Mouse (Mus musculus) intestine, embryonic 15.5 days (tissue): ENCODE results near the gene Spast. TPM values are rescaled to one million over a fixed set of nuclear protein-coding genes. Genes with fewer than 3 reads are reported as not detected.

ENCODE experiments used
- ATAC-seq: fragments of 200-750 bp; cut with Nextera tagmentation; 2 replicates; pipeline ENCODE4 v1.8.0; 2017; ENCODE audit warnings: moderate TSS enrichment, moderate library complexity
- H3K27ac ChIP-seq: fragments of 300-500 bp; sonication (generic); 2 replicates; pipeline ENCODE4 v1.5.1; 2015; ENCODE audit warnings: mild to moderate bottlenecking, inconsistent platforms
- H3K27me3 ChIP-seq: fragments of 300-500 bp; sonication (generic); replicated peaks from 2 replicates; pipeline ENCODE4 v1.6.1; 2015; ENCODE audit warnings: inconsistent platforms
- H3K36me3 ChIP-seq: fragments of 300-500 bp; sonication (generic); 2 replicates; pipeline ENCODE4 v1.6.1; 2015; ENCODE audit warnings: inconsistent platforms
- H3K4me1 ChIP-seq: fragments of 300-500 bp; sonication (generic); replicated peaks from 2 replicates; pipeline ENCODE4 v1.6.1; 2015; ENCODE audit warnings: inconsistent platforms
- H3K4me2 ChIP-seq: fragments of 300-500 bp; sonication (generic); replicated peaks from 2 replicates; pipeline ENCODE4 v1.6.1; 2015; ENCODE audit warnings: mild to moderate bottlenecking, inconsistent platforms
- H3K4me3 ChIP-seq: fragments of 300-500 bp; sonication (generic); replicated peaks from 2 replicates; pipeline ENCODE4 v1.5.1; 2015; ENCODE audit warnings: inconsistent platforms
- H3K9ac ChIP-seq: fragments of 300-500 bp; sonication (generic); 2 replicates; pipeline ENCODE4 v1.6.1; 2015; ENCODE audit warnings: inconsistent platforms
- H3K9me3 ChIP-seq: fragments of 300-500 bp; sonication (generic); 2 replicates; pipeline ENCODE4 v1.6.1; 2016; ENCODE audit warnings: inconsistent platforms
- WGBS: fragments of 180-500 bp; shearing (Covaris S2); methylation state at CpG from one replicate; pipeline ENCODE4 v1.1.7; 2015; 5-methylcytosine and 5-hydroxymethylcytosine counted together
- polyA plus RNA-seq: library from polyadenylated mRNA; unstranded; fragments of >200 nt; fragmentation: Nextera tagmentation; extraction: Ambion mirVana; gene quantifications from 2 replicates; pipeline ENCODE4 v1.2.1, GENCODE M21; 2015

The Spast gene
- polyA plus RNA-seq, 1 experiment from 2014 or later: 15.0 TPM

DNA sequence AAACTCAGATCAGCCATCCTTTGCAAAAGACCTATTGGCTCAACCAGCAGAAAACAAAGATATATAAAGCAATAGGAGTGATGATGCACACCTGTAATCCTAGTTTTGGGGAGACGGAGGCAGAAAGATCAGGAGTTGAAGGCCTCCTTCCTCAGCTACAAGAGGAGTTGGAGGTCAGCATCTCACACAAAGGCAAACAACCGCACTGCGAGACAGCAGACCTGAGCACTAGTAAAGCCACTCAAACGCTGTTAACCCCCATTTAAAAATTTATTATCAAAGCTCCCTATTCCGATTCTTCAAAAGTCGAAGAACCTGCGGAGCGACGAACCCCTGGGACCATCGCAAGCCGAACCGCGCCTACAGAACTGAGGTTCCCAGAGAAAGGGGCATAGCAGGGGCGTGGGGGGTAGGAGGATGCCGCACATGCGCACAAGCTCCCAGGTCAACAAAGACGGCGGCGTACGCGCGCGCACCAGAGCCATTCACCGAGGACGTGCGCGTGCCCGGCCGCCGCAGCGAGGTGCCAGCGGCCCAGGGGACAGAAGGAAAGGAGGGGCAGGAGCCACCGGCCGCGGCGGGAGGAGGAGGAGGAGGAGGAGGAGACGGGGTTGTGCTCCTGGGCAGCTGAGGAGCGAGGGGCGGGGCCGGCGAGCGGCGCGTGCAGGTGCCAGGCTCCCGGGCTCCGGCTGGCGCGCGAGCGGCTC lies 409 bp upstream of the Spast start:
- ATAC-seq: peak; percentile 98
- peak overlapping the region; percentile 98 for H3K27ac ChIP-seq
- H3K9me3 ChIP-seq: no peaks in the 10 kb centered on the region
- peak overlapping the region; percentile 97 for H3K9ac ChIP-seq
- peak overlapping the region; percentile 99 for H3K4me3 ChIP-seq
- H3K4me2 ChIP-seq: peak overlapping the region; percentile 73
- under 1% methylated on average over 43 of the region's 50 CpGs for WGBS
- H3K4me1 ChIP-seq: peaks cover 16% of the 10 kb centered on the region; the same call in 1 of the 2 replicates
- H3K36me3 ChIP-seq: no peaks in the 10 kb centered on the region
- no peaks in the 10 kb centered on the region for H3K27me3 ChIP-seq

DNA sequence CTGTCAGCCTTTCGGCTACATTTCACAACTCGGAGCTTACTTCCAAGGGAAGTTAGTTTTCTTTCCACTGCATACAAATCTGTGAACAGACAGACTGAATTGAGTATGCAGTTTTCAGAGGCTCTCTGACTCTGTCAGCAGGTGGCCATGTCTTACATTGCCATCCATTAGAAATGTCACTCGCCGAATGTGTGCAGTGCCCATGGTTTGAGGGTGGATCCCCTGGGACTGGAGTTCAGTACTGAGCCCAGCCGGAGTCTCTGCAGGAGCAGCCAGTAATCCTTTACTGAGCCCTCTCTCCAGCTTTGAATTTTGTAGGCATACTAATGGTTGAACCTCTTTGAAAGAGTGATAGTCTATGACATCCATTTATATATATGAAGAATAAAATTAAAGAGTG lies 2.4 kb downstream of the Spast start:
- no peaks in the 10 kb centered on the region for H3K9me3 ChIP-seq
- no peaks in the 10 kb centered on the region for H3K36me3 ChIP-seq
- 66% methylated on average over 5 of the region's 5 CpGs for WGBS
- peaks cover 16% of the 10 kb centered on the region; the same call in 1 of the 2 replicates for H3K4me1 ChIP-seq
- no peaks in the 10 kb centered on the region for H3K27me3 ChIP-seq
- H3K9ac ChIP-seq: no peak overlapping the region
- no peak overlapping the region for H3K27ac ChIP-seq
- no peak overlapping the region for H3K4me3 ChIP-seq
- ATAC-seq: no peak
- peak overlapping the region; percentile 73 for H3K4me2 ChIP-seq

DNA sequence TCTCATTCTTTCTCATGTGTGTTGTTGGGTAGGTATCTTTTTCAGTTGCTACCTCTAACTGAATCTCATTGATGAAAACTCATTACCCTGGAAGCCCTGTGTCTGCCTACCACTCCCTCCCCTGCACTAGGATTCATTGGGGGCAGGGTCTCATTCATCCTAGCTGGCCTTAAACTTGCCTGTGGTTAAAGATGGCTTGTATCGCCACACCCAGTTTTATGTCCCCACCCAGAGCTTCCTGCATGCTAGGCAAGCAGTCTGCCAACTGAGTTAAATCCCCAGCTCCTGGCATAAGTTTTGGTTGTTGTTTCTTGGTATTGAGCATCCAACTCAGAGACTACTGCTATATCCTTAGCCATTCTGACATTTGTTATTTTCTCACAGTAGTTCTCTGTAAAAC lies 24.8 kb downstream of the Spast start:
- WGBS: 88% methylated on average over 1 of the region's 1 CpGs
- Histone ChIP-seq H3K4me2 (no peak overlapping the region), H3K4me1 (no peaks in the 10 kb centered on the region), H3K9ac (no peak overlapping the region), H3K36me3 (peaks cover 4% of the 10 kb centered on the region; the same call in 1 of the 2 replicates), H3K4me3 (no peak overlapping the region), H3K27me3 (no peaks in the 10 kb centered on the region), H3K9me3 (no peaks in the 10 kb centered on the region), H3K27ac (no peak overlapping the region)
- ATAC-seq: no peak

DNA sequence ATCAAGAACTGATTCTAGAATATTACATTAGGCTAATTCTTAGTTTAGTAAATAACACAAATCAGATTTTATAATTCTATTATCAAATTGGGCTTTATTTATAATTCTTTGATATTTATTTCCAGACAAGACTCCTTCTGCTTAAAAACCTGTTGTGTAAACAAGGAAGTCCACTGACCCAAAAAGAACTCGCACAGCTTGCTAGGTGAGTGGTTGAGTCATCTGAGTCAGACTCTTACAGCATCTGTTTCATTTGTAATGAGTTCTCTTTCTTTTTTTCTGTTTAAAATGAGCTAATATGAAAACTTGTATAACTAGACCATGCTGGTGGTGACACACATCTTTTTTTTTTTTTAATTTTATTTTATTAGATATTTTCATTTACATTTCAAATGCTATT lies 38.1 kb downstream of the Spast start:
- H3K4me3 ChIP-seq: no peak overlapping the region
- WGBS: 71% methylated on average over 1 of the region's 1 CpGs
- H3K4me1 ChIP-seq: no peaks in the 10 kb centered on the region
- ATAC-seq: no peak
- peaks cover 22% of the 10 kb centered on the region for H3K36me3 ChIP-seq
- no peak overlapping the region for H3K4me2 ChIP-seq
- no peaks in the 10 kb centered on the region for H3K9me3 ChIP-seq
- no peak overlapping the region for H3K9ac ChIP-seq
- no peaks in the 10 kb centered on the region for H3K27me3 ChIP-seq
- no peak overlapping the region for H3K27ac ChIP-seq

DNA sequence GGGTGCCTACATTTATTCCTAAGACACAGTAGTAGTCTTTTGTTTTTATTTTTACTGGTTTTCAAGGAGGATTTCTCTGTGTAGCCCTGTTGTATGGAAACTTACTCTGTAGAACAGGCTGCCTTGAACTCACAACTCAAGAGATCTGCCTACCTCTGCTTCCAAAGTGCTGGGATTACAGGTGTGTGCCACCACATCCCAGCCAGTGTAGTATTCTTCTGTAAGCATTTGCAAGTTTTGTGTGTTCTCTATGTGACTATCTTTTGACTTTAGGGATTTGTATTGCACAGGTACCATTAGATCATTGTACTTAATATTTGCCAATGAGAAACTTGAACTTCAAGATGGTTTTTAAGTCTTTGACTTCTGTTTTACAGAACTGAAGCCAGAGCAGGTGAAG lies 47.9 kb downstream of the Spast start:
- H3K36me3 ChIP-seq: peaks cover 14% of the 10 kb centered on the region

DNA sequence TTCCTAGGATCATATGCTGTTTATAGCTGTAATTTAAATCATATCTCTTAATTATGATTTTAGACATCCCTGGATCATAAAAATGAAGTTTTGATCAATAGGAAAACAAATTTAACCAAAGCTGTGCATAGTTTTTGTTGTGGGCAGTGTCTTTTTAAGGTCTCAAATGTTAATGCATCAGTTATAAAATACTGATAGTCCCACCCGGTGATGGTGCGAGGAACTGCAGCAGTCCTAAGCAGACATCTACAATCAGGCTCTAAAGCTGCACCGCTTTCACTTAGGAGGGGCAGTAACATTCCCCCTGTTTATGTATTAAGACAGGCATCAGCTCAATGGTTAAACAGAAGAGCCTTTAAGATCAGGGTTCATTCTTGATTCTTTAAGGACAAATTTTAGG lies 51.1 kb downstream of the Spast start:
- H3K9me3 ChIP-seq: no peaks in the 10 kb centered on the region
- H3K36me3 ChIP-seq: peaks cover 8% of the 10 kb centered on the region
- no peak overlapping the region for H3K4me3 ChIP-seq
- no peak for ATAC-seq
- no peaks in the 10 kb centered on the region for H3K27me3 ChIP-seq
- no peaks in the 10 kb centered on the region for H3K4me1 ChIP-seq
- H3K9ac ChIP-seq: no peak overlapping the region
- H3K4me2 ChIP-seq: no peak overlapping the region
- H3K27ac ChIP-seq: no peak overlapping the region
- 77% methylated on average over 3 of the region's 3 CpGs for WGBS

More for the DNA sequence above, 47.9 kb downstream of the Spast start:
- H3K4me1 ChIP-seq: no peaks in the 10 kb centered on the region
- H3K9me3 ChIP-seq: no peaks in the 10 kb centered on the region
- no peak overlapping the region for H3K4me3 ChIP-seq
- no peak for ATAC-seq
- no peak overlapping the region for H3K9ac ChIP-seq
- H3K4me2 ChIP-seq: no peak overlapping the region
- no peaks in the 10 kb centered on the region for H3K27me3 ChIP-seq
- H3K27ac ChIP-seq: no peak overlapping the region

DNA sequence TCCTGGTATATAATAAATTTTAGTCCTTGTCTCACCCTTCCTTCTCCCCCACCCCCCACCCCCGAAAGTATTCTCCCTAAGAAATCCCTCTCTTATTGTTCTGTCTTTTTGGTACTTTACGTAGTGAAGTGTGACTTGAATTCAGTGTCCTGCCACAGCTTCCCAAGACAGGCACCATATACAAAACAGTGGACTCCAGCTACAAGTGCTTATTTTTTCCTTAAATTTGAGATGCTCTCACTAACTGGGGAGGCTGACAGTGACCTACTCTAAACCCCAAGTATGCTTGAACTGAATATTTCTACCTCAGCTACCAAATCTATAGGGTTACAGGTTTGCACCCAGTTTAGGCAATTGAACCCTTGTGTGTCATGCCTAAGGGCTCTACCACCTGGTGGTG lies 55.6 kb downstream of the Spast start:
- WGBS: 84% methylated on average over 2 of the region's 2 CpGs
- H3K9ac ChIP-seq: no peak overlapping the region
- peak overlapping the region; percentile 59 for H3K4me2 ChIP-seq
- no peaks in the 10 kb centered on the region for H3K9me3 ChIP-seq
- no peak for ATAC-seq
- peak overlapping the region; percentile 46; the same call in 1 of the 2 replicates for H3K27ac ChIP-seq
- H3K36me3 ChIP-seq: no peaks in the 10 kb centered on the region
- H3K4me3 ChIP-seq: peak overlapping the region; percentile 83; the same call in 1 of the 2 replicates
- no peaks in the 10 kb centered on the region for H3K27me3 ChIP-seq
- 0 out of 2 replicates have a peak, but pooled peaks cover 4% of the 10 kb centered on the region for H3K4me1 ChIP-seq

DNA sequence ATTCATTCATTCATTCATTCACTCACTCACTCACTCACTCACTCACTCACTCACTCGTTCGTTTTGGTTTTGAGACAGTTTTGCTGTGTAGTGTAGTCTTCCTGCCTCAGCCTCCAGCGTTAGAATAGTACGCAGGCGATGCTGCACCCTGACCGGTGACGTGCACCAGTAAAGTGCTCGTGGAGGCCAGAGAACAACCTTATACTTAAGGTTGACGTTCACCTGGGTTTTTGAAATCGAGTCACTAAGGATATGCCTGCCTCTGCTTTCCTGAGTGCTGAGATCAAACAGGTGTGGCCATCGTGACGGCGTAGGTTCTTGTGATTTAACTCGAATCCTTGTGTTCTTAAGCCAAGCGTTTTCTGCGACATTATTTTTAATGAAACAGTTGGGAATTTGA lies 56.1 kb downstream of the Spast start:
- Histone ChIP-seq H3K4me2 (peak overlapping the region; percentile 59), H3K9ac (peak overlapping the region; percentile 11; the same call in 1 of the 2 replicates), H3K4me3 (peak overlapping the region; percentile 83), H3K27me3 (no peaks in the 10 kb centered on the region), H3K9me3 (no peaks in the 10 kb centered on the region), H3K4me1 (0 out of 2 replicates have a peak, but pooled peaks cover 4% of the 10 kb centered on the region), H3K27ac (peak overlapping the region; percentile 46), H3K36me3 (no peaks in the 10 kb centered on the region)
- peak; percentile 74 for ATAC-seq
- WGBS: 21% methylated on average over 16 of the region's 16 CpGs

DNA sequence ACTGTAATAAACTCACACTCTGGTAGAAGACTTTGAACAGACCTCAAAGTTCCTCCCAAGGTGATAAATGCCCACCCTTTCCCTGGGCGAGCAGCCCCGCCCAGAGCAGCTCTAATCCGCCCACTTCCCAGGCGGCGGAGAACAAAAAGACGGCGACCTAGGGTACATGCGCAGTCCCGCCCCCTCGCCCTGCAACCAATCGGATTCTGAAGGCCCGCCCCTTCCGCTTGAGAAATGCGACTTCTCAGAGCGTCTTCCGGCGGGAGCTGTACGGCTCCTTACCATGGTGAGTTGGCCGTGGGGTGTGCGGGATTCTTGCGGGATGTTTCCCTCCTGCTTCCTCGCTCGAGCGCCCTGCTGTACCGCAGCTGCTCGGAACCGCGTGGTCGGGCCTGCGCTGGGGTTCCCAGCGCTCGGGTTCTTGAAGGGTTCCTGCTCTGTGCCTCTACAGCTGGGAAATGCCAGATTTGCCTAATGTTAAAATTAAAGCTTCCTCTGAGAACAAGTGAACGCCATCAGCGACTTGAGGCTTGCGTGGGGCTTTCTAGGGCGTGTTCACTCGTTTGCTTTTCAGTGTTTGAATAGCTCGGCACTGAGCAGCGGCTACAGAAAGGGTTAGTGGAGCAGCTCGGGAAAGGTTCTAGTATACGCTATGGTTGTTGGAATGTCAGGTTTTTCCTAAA lies 56.7 kb downstream of the Spast start, which contains the start of gene Slc30a6:
TSS of gene Slc30a6 (plus strand) at position 226 of the 683 bp plus-strand sequence.
- Histone ChIP-seq H3K4me3 (peak within 1 kb of the TSS; percentile 83), H3K9me3 (no peaks in the 10 kb centered on the region), H3K4me2 (peak within 1 kb of the TSS; percentile 59), H3K27me3 (no peaks in the 10 kb centered on the region), H3K36me3 (no peaks in the 10 kb centered on the region), H3K27ac (peak within 1 kb of the TSS; percentile 92), H3K9ac (peak within 1 kb of the TSS; percentile 97), H3K4me1 (0 out of 2 replicates have a peak, but pooled peaks cover 4% of the 10 kb centered on the region)
- WGBS: under 1% methylated on average over 41 of the region's 41 CpGs
- ATAC-seq: peak; percentile 100

DNA sequence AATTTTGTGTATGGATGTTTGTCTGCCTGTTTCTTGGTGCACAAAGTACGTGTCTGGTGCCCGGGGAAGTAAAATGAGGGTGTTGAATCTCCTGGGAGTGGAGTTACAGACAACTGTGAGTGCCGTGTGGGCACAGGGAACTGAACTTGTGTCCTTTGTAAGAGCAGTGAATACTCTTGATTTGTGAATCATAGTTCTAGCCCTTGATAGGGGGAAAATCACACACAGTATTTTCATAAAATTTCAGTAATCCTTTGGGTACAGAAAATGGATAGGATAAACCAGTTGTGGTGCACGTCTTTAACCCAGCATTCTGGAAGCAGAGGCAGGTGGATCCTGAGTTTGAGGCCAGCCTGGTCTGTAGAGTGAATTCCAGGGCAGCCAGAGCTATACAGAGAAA lies 58.0 kb downstream of the Spast start:
- Histone ChIP-seq H3K9me3 (no peaks in the 10 kb centered on the region), H3K4me3 (peak overlapping the region; percentile 83), H3K36me3 (no peaks in the 10 kb centered on the region), H3K27me3 (no peaks in the 10 kb centered on the region), H3K9ac (0 out of 2 replicates have a peak overlapping the region, but pooled peaks have one; percentile 97), H3K4me1 (0 out of 2 replicates have a peak, but pooled peaks cover 4% of the 10 kb centered on the region), H3K27ac (no peak overlapping the region), H3K4me2 (peak overlapping the region; percentile 59)
- 78% methylated on average over 4 of the region's 4 CpGs for WGBS
- ATAC-seq: no peak

DNA sequence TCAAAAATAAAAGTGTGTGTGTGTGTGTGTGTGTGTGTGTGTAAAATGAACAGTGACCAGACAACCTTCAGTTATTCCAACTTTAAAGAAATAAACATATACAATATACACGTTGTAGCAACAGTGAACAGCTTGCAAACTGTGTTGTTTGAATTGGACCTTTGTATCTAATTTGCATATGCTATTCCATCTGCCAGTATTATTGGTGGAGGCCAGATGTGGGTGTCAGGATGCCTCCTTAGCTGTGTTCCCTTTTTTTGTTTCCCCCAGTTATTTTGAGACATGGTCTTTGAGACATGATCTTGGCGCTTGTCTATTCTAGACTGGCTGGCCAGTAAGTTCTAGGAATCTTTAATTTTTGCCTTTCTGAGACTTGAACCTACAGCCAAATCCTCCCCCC lies 58.4 kb downstream of the Spast start:
- Histone ChIP-seq H3K4me3 (no peak overlapping the region), H3K27ac (no peak overlapping the region), H3K9ac (no peak overlapping the region), H3K36me3 (no peaks in the 10 kb centered on the region), H3K27me3 (no peaks in the 10 kb centered on the region), H3K4me1 (0 out of 2 replicates have a peak, but pooled peaks cover 4% of the 10 kb centered on the region), H3K4me2 (peak overlapping the region; percentile 59; the same call in 1 of the 2 replicates), H3K9me3 (no peaks in the 10 kb centered on the region)
- ATAC-seq: no peak
- 78% methylated on average over 2 of the region's 2 CpGs for WGBS

DNA sequence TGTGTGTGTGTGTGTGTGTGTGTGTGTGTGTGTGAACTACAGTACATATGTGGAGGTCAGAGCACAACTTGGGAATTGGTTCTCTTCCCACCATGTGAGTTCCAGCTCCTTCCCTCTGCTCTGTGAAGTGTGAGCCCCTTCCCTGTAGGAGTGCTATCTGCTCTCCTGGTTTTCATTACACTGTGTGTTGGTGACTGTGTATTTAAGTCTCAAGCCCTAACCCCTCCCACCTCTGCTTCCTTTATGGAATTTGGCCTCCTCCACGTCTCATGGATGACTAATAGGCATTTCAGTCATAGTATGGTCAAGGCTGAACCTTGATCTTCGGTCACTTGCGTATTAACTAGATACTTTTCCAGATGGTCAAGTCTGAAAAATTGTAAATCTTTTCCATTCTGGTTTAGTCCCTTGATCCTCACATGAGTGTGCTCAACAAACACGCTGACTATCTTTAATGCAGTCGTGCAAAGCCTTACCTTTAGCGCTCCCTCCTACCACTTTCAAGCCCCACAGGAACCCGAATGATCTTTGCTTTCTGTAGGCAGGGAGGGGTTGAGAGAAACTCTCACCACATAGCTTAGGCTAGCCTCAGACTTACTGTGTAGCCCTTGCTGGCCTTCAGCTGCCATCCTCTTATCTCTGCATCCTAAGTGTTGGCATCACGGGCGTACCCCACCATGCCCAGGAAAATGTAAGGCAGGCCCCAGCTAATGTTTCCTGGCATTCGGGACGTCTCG lies 63.9 kb downstream of the Spast start:
- Histone ChIP-seq H3K9me3 (no peaks in the 10 kb centered on the region), H3K4me3 (no peak overlapping the region), H3K9ac (no peak overlapping the region), H3K4me2 (no peak overlapping the region), H3K27ac (no peak overlapping the region), H3K36me3 (peaks cover 26% of the 10 kb centered on the region), H3K27me3 (no peaks in the 10 kb centered on the region), H3K4me1 (no peaks in the 10 kb centered on the region)
- 90% methylated on average over 12 of the region's 12 CpGs for WGBS
- ATAC-seq: peak; percentile 89
